Mouse (Mus musculus) heart, postnatal 14 days (tissue): Measurements from ENCODE around the gene Josd2. TPM values are rescaled to one million over a fixed set of nuclear protein-coding genes. Genes with fewer than 3 reads are reported as not detected.

Experiments
- DNase-seq, 2 experiments: peaks; one replicate each; pipeline ENCODE4 v3.0.0; 2021 to 2022
- intact Hi-C: fragments of 180-260 bp; cut with DNase I; formaldehyde crosslinking; loops from one replicate; pipeline ENCODE4 v1.15.1; 2025
- total RNA-seq, 2 experiments: library from RNA; stranded (reverse); gene quantifications; 2 replicates each; pipeline ENCODE4 v1.2.3; 2021

Josd2 gene
- total RNA-seq, 2 experiments from 2014 or later = 105 to 111 TPM

- intact Hi-C loops = loop anchor here (5.0 kb wide), 1 partner anchor 98 kb away; no protein-coding TSS in a partner anchor
- DNase-seq = no peak
These were observed 2.2 kb downstream of the Josd2 start for GRCm38 (mm10) chr7:44469677-44470675.

DNA sequence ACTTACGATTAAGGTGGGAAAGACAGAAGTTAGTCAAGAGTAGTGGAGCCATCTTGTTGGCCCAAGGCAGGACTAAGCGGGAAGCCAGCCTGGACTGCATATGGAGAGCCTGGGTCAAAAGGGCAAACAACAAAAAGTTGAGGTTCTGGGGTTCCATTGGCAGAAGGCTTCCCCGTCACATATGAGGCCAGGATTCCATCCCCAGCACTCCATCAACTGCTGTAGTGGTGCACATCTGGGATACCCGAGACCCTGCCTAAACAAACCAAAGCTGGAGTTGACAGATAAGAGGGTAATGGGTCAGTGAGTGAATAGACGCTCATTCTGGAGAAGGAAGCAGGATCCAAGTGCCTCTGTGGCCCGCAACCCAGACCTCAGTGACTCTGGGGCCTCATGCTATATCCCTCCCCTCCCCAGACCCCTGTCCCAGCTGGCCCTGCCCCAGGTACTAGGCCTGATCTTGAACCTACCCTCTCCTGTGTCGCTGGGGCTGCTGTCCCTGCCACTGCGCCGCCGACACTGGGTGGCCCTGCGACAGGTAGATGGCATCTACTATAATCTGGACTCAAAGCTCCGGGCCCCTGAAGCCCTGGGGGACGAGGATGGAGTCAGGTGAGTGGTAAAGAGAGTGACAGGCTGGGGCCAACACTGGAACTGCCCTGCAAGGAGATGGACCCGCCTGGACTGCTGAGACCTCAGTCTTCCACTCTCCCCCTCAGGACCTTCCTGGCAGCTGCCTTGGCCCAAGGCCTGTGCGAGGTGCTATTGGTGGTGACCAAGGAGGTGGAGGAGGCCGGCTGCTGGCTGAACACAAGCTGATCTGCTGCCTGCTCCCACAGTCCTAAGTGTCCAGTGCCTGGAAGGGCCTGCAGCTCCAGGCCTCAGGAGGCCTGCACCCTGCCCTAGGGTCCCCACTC lies 3.2 kb downstream of the Josd2 start:
- DNase-seq = no peak
- intact Hi-C loops = no loop called here

DNA sequence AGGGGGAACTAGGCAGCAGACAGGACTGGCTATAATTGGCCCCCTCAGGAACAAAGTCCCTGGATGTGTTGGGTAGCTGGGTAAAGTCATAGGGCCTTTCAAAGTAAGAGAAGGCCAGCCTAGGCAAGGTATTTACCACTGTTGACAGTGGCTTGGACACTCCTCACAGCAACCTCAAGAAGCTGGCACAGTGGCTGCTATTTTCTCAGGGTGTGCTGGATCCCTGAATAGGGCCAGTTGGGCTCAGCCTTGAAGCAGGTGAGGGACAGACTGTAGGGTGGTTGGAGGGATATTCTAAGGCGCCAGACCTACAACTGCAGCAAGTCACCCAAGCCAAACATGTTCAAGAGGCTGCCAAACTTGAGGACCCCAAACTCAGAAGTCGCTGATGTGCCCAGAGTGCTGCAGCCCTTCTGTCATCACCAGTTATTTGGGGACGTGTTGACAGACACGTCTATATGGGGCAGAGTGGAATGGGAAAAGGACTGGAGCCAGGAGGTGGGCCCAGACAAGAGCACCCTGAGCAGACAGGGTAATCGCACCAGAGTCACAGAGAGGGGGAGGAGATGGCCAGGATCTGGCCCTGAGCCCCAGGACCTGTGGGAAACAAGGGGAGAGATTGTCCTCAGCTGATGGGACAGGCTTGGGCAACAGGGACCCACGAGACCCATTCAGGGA lies 4.2 kb downstream of the Josd2 start:
- intact Hi-C loops = no loop called here
- peak; percentile 64 to 77 for DNase-seq

GRCm38 (mm10) chr7:44472558-44472885 lies 4.7 kb downstream of the Josd2 start:
- no peak for DNase-seq
- intact Hi-C loops = no loop called here

DNA sequence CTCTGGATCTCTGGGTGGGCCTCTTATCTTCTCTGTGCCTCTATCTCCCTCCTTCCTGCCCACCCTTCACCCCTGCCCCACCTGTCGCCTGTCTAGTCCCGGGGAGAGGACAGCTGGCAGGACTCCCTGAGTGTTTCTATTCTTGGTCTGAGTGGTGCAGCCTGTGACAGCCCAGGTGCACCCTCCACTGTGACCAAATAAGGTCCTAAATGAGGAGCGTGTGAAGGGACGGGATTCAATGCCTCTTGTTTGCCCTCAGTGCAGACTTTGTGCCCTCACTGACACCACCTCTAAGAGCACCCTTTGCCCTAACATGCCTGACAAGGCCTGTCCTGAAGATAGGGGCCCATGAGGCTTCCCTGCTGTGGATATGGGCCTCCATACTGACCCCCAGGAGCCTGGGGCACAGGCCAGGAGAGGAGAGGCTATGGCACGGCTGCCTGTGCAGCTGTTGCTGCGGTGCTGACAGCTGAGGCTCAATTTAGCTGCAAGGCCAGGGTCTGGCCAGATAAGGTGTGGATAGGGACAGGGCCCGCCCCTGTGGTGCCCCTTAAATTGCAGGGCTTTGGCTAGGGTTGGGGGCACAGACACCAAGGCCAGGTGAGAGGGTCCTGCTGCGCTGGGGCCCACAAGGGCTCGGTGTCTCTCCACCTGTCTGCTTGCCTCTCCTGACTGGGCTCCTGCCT lies 5.3 kb downstream of the Josd2 start:
- DNase-seq = peak; percentile 64 to 79
- intact Hi-C loops = no loop called here

GRCm38 (mm10) chr7:44474419-44474818 lies 6.6 kb downstream of the Josd2 start:
- peak; percentile 71 to 82 for DNase-seq
- intact Hi-C loops = no loop called here

- intact Hi-C loops = no loop called here
- DNase-seq = no peak
These were observed 7.3 kb downstream of the Josd2 start for GRCm38 (mm10) chr7:44475046-44475614.

DNA sequence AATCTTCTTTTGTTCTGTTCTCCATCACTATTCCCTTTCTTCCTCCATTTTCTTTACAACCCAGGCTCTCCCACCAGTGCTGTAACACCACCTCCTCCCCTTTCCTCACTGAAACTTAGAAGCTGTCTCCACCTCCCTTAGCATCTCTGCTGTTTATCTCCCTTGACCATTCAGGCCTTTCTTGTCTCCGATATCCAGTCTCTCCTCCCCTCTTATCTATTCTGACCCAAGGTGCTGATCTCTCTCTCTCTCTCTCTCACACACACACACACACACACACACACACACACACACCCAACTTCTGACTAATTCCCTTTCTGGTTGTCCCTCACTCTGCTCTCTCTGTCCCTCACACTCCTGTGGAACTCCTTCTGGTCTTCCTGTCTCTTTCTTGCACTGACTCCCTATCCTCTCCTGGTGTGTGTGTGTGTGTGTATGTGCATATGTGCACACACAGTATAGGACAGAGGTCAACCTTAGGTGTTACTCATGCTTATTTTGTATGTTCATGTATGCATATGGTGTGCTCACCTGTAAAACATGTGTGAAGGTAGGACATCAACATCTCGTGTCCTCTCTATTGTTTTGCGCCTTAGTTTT lies 15.2 kb downstream of the Josd2 start:
- intact Hi-C loops = no loop called here
- DNase-seq = no peak

DNA sequence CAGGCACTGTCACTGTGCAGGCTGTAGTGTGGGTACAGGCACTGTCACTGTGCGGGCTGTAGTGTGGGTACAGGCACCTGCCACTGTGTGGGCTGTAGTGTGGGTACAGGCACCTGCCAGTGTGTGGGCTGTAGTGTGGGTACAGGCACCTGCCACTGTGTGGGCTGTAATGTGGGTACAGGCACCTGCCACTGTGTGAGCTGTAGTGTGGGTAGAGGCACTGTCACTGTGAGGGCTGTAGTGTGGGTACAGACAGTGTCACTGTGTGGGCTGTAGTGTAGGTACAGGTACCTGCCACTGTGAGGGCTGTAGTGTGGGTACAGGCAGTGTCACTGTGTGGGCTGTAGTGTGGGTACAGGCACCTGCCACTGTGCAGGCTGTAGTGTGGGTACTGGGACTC lies 16.3 kb downstream of the Josd2 start:
- intact Hi-C loops = loop anchor here (2.0 kb wide), 1 partner anchor 221 kb away; no protein-coding TSS in a partner anchor
- no peak for DNase-seq

GRCm38 (mm10) chr7:44484841-44485571 lies 17.2 kb downstream of the Josd2 start:
- peak; percentile 77 to 84 for DNase-seq
- intact Hi-C loops = loop anchor here (1.0 to 5.0 kb wide), 3 partner anchors 38 to 222 kb away; no protein-coding TSS in a partner anchor

DNA sequence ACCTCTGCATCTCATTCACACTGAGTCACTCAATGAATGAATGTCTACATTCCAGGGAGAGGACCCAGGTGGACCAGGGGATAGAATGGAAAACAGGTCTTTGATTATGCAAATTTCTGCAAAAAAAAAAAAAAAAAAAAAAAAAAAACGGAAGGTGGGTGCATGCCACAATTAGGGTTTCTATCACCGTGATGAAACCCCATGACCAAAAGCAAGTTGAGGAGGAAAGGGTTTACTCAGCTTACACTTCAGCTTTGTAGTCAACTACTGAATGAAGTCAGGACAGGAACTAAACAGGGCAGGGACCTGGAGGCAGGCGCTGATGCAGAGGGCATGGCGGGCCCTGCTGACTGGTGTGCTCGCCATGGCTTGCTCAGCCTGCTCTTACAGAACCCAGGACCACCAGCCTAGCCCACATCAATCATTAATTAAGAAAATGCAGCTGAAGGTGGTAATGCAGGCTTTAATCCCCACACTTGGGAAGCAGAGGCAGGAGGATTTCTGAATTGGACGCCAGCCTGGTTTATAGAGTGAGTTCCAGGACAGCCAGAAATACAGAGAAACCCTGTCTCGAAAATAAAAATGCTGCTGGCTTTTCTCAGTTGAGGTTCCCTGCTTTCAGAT lies 17.9 kb downstream of the Josd2 start:
- intact Hi-C loops = loop anchor here (1.0 to 5.0 kb wide), 3 partner anchors 38 to 223 kb away; no protein-coding TSS in a partner anchor
- no peak for DNase-seq

GRCm38 (mm10) chr7:44486927-44487575 lies 19.3 kb downstream of the Josd2 start:
- DNase-seq = no peak
- intact Hi-C loops = loop anchor here (5.0 kb wide), 1 partner anchor 40 kb away; no protein-coding TSS in a partner anchor

DNA sequence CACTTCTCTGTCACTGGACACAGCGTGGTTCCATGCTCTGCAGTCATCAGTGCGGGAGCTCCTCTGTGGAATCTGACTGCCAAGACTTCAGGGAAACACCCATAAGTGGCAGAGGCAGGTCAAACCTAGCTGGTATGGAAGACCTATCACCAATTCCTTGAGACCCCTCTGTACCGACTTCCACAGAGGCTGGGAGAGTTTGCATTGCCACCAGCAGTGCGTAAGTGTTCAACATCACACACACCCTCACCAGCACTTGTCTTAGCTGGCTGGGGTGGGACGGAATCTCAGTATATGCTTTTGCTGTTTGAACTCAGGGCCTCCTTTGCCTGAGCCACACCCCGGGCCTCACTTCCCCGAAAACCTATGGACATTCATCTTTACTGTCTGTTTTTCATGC lies 20.2 kb downstream of the Josd2 start:
- DNase-seq = no peak
- intact Hi-C loops = loop anchor here (5.0 kb wide), 1 partner anchor 41 kb away; no protein-coding TSS in a partner anchor

- no peak for DNase-seq
- intact Hi-C loops = loop anchor here (5.0 kb wide), 1 partner anchor 41 kb away; no protein-coding TSS in a partner anchor
These were observed 20.8 kb downstream of the Josd2 start for GRCm38 (mm10) chr7:44488545-44488944.

DNA sequence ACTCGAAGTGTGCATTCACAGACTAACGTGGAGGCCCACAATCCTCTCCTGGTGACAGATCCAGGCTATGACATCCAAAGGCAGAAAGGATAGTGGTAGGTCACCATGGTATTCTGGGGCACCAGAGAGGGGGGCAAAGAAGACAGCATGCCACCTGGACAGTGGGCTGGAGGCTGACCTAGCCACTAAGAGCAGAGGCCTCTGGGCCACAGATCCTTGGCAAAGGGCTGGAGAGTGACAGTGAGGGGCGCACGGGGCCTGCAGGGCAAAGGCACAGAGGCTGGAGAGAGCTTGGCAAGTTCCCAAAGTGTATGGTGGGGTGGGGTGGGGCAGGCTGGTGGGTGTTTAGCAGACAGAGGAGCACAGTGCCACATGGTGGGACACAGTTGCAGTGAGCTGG lies 22.5 kb downstream of the Josd2 start:
- DNase-seq = no peak
- intact Hi-C loops = no loop called here

GRCm38 (mm10) chr7:44491391-44491790 lies 23.6 kb downstream of the Josd2 start:
- no peak for DNase-seq
- intact Hi-C loops = no loop called here

DNA sequence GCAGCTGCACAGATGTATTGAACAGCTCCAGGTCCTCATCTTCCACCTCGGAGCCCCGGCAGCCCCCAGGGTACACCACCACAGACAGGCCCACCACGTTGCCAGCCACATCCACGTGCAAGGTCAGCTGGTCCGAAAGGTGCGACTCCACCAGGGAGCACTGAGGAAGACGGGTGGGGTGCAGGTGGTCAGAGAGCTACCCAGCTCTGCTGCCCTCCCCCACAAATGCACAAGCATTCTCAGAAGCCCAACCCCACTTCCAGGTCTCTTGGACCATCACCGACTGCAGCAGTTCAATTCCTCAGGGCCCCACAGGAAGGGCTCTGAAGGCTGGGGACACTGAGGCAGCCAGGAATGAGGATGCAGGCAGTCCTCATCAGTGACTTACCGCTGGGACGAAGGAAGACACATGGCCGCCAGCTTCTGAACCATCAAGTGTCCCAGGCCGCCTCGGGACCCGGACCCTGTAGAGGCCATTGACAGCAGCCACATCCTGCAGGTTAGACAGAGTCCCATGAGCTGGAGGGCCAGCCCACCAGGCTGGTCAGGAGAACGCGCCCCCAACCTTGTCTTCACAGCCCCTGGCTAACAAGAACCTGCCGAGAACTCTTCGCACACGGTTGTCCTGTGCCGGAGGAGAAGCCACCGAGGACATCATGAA lies 24.5 kb downstream of the Josd2 start:
- DNase-seq = no peak
- intact Hi-C loops = no loop called here
